Mouse (Mus musculus) embryonic facial prominence, embryonic 10.5 days (tissue): ENCODE data around the gene Sec1. TPM values are rescaled to one million over a fixed set of nuclear protein-coding genes. Genes with fewer than 3 reads are reported as not detected.

Experiments used
- DNase-seq: peaks from one replicate; pipeline ENCODE4 v3.0.0-alpha.2; 2017; ENCODE audit warnings: low spot score
- H3K27ac ChIP-seq: fragments of 300-500 bp; sonication (generic); replicated peaks from 2 replicates; pipeline ENCODE4 v1.5.1; 2016; ENCODE audit warnings: mild to moderate bottlenecking
- H3K27me3 ChIP-seq: fragments of 300-500 bp; sonication (generic); replicated peaks from 2 replicates; pipeline ENCODE4 v1.6.1; 2016; ENCODE audit warnings: low read depth, mild to moderate bottlenecking; ENCODE audit not compliant: poor library complexity, severe bottlenecking
- H3K36me3 ChIP-seq: fragments of 300-500 bp; sonication (generic); replicated peaks from 2 replicates; pipeline ENCODE4 v1.6.1; 2016; ENCODE audit warnings: mild to moderate bottlenecking, moderate library complexity
- H3K4me1 ChIP-seq: fragments of 300-500 bp; sonication (generic); 2 replicates; pipeline ENCODE4 v1.6.1; 2016
- H3K4me3 ChIP-seq: fragments of 300-500 bp; sonication (generic); 2 replicates; pipeline ENCODE4 v1.5.1; 2016; ENCODE audit warnings: mild to moderate bottlenecking, moderate library complexity
- H3K9me3 ChIP-seq: fragments of 300-500 bp; sonication (generic); 2 replicates; pipeline ENCODE4 v1.6.1; 2016; ENCODE audit warnings: mild to moderate bottlenecking
- WGBS: fragments of 180-500 bp; shearing (Covaris S2); methylation state at CpG from one replicate; pipeline ENCODE4 v1.1.7; 2016; 5-methylcytosine and 5-hydroxymethylcytosine counted together
- polyA plus RNA-seq: library from polyadenylated mRNA; unstranded; fragments of >200 nt; fragmentation: Nextera tagmentation; extraction: Ambion mirVana; gene quantifications from 2 replicates; pipeline ENCODE4 v1.2.1, GENCODE M21; 2016

The Sec1 gene
- polyA plus RNA-seq, 1 experiment from 2014 or later, result 0.64 TPM

DNA sequence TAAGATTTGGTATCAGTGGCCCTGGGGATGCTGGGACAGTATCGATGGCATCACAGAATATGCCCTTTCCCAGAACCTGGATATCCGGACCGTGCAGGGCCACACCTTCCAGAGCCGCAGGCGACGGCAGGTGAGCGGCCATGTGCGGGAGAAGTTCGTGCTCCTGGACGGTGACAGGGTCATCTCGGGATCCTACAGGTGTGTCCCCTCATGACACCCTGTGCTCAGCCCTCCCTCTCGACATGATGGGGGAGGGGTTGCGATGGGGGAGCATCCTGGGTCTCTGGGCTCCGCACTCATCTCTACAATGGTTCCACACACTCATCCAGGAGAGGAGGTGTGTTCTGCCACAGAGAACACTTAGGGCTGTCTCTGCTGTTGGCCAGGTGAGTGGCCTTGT is 29.6 kb upstream of the Sec1 start:
- 92% methylated on average over 14 of the region's 14 CpGs for WGBS
- no peak for DNase-seq

DNA sequence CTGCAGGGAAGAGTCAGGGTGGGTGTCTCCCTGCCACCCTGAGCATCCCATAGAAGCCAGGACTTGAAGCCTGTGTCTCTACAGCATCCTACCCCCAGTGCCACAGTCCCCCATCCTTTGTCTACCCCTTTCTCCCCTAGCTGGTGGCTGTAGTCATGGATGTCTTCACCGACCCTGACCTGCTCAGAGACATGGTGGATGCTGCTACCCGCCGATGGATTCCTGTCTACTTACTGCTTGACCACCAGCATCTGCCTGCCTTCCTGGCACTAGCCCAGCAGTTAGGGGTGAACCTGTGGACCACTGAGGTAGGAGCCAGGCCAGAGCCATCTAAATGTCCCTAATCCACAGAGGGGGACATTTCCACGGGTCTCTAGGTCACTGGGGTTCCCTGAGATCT is 29.1 kb upstream of the Sec1 start:
- 91% methylated on average over 4 of the region's 4 CpGs for WGBS
- Histone ChIP-seq H3K4me1 (peaks cover 25% of the 10 kb centered on the region), H3K4me3 (no peak overlapping the region), H3K36me3 (peaks cover 97% of the 10 kb centered on the region), H3K27ac (no peak overlapping the region), H3K27me3 (no peaks in the 10 kb centered on the region), H3K9me3 (no peaks in the 10 kb centered on the region)
- no peak for DNase-seq

More for the DNA sequence above, 29.6 kb upstream of the Sec1 start:
- Histone ChIP-seq H3K9me3 (no peaks in the 10 kb centered on the region), H3K27me3 (no peaks in the 10 kb centered on the region), H3K4me3 (no peak overlapping the region), H3K27ac (no peak overlapping the region), H3K4me1 (peaks cover 24% of the 10 kb centered on the region), H3K36me3 (peaks cover 100% of the 10 kb centered on the region)

DNA sequence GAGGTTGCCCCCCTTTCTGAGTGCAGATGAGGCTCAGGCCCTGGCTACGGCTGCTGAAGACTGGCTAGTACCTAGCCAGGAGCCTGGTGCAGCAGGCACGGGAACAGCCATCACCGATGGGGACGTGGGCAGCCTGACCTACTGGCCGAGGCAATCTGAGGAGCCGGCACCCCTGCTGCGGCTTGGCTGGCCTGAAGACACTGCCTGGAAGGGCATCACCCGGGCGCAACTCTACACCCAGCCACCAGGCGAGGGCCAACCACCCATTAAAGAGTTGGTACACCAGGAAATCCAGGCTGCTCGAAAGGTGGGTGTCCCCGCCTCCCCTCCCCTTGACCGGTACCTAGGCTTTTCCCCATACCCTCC is 28.1 kb upstream of the Sec1 start:
- Histone ChIP-seq H3K27me3 (no peaks in the 10 kb centered on the region), H3K4me3 (0 out of 2 replicates have a peak overlapping the region, but pooled peaks have one; percentile 14), H3K36me3 (peaks cover 87% of the 10 kb centered on the region), H3K9me3 (no peaks in the 10 kb centered on the region), H3K27ac (peak overlapping the region; percentile 30; the same call in 1 of the 2 replicates), H3K4me1 (peaks cover 25% of the 10 kb centered on the region)
- no peak for DNase-seq
- WGBS, result 86% methylated on average over 13 of the region's 13 CpGs

DNA sequence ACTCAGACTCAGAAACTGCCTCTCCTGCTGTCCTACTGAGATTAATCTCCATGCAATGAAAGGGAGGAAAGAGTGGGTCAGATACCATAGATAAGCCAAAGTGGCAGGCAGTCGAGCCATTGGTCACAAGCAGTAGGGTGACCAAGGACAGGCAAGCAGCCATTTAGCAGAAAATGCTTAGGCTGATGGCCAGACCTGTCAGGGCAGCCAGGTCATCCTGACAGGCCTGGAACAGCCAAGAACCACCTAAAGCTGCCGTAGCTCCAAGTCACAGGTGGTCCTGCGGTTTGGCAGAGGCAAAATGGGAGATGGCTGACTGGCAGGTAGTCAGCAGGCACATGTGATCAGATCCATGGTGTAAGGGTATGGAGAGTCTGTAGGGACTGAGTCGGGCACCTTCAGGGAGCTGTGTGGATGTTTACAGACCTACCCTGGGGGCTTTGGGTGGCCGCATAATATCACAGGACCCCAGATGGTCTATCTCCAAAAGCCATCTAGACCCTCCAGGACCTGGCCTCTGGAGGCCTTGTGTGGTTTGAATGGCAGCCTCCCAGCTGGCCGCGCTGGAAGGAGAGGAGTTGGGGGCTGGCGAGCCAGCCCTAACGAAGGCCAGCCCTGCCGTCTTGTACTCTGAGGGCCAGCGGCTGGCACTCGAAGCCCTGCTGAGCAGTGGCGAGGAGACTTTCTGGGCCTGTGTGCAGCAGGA is 27.6 kb upstream of the Sec1 start:
- peak overlapping the region; percentile 30 for H3K27ac ChIP-seq
- DNase-seq, result no peak
- H3K27me3 ChIP-seq, result no peaks in the 10 kb centered on the region
- no peaks in the 10 kb centered on the region for H3K9me3 ChIP-seq
- WGBS, result 70% methylated on average over 13 of the region's 13 CpGs
- peaks cover 29% of the 10 kb centered on the region for H3K4me1 ChIP-seq
- H3K4me3 ChIP-seq, result peak overlapping the region; percentile 29; the same call in 1 of the 2 replicates
- H3K36me3 ChIP-seq, result peaks cover 82% of the 10 kb centered on the region

DNA sequence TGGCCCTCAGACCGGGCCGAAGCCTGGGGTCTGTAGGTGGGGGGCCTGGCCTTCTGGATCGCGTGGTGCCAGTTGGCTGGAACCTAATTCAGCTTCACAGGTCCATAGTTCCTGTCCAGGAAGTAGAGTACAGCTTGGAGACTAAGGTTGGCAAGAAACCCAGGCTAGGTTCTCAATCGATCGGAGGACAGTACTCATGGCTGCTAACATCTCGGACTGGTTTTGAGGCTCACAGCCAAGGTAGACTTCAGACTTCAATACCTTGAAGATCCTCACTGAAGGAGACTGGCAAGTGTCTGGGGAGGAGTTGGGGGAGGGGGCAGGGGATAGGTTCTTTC is 27.0 kb upstream of the Sec1 start:
- WGBS, result 84% methylated on average over 7 of the region's 7 CpGs
- Histone ChIP-seq H3K9me3 (no peaks in the 10 kb centered on the region), H3K27ac (no peak overlapping the region), H3K4me1 (peaks cover 35% of the 10 kb centered on the region), H3K27me3 (no peaks in the 10 kb centered on the region), H3K4me3 (peak overlapping the region; percentile 29; the same call in 1 of the 2 replicates), H3K36me3 (peaks cover 76% of the 10 kb centered on the region)
- DNase-seq, result no peak

DNA sequence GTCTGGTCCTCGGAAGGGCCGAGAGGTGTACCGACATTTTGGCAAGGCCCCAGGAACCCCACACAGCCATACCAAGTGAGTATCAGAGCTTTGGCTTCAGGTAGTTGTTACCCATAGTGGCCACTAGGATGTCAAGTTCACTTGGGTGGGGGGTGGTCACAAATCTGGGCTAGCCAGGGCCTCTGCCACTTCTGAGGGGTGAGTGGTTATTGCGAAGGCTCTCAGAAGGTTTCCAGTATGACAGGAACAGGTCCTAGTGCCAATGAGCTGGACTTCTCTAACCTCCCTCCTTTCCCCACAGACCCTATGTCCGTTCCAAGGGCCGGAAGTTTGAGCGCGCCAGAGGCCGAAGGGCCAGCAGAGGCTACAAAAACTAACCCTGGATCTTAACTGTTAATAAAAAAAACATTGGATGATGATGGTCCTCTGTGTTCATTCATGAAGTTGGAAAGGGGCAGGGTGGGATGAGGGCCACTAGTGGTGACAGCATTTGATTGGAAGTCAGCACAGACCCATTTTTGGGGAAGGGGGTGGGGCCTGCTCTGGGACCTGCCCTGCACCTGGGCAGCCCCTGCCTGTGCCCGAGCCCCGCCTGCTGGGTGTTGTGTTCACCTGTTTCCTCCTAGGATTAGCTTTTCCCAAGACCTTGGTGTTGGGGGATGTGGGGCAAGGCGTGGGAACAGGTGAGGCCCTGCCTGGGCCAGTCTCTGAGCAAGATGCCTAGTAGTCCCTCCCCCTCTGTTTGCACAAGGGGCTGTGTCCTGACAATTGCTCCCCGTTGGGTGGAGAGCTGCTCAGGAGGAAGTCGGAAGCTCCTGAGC is 26.4 kb upstream of the Sec1 start, which contains the start of gene Fam83e:
Gene Fam83e (plus strand): TSS at position 800 of the 821 bp plus-strand sequence.
- Histone ChIP-seq H3K27me3 (no peaks in the 10 kb centered on the region), H3K36me3 (peaks cover 70% of the 10 kb centered on the region), H3K27ac (peak within 1 kb of the TSS; percentile 30; the same call in 1 of the 2 replicates), H3K4me3 (peak within 1 kb of the TSS; percentile 70), H3K4me1 (peaks cover 41% of the 10 kb centered on the region), H3K9me3 (no peaks in the 10 kb centered on the region)
- DNase-seq, result no peak
- WGBS, result 88% methylated on average over 14 of the region's 14 CpGs

DNA sequence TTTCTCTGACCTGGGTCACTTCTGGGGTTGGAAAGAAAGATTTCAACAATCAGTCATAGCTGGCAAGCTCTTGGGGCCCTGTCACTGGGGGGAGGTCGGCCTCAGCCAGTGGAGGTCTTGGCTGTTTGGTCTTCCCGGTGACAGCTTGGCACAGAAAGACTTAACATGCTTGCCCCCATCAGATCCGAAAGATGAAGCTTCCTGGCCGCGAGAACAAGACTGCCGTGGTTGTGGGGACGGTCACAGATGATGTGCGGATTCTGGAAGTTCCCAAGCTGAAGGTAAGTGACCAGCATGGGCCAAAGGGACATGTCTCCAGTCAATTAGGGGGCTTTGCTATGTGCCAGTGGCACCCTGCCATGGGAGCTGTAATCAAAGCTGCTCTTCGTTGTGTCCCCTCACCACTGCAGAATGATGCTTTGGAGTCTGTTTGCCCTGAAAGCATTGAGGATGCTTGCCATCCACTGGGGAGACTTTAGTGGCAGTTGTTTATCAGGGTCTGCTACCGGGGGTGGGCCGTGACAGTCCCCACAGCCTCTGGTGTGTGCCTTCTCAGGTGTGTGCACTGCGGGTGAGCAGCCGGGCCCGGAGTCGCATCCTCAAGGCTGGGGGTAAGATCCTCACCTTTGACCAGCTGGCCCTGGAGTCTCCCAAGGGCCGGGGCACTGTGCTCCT is 25.7 kb upstream of the Sec1 start:
- 94% methylated on average over 16 of the region's 16 CpGs for WGBS

DNA sequence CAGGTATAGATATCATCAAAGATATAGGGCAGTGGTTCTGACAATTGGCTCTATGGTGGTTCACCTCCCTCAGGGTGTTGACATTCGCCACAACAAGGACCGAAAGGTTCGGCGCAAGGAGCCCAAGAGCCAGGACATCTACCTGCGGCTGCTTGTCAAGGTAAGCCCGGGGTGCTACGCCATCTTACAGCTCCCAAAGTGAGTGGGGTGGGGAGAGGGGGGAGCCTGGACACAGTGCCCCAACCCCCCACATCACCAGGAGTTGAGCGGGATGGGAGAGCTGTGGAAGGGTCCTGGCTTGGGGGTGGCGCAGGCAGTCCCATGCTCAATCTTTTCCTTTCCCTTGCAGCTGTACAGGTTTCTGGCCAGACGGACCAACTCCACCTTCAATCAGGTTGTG is 25.0 kb upstream of the Sec1 start:
- Histone ChIP-seq H3K4me1 (peaks cover 55% of the 10 kb centered on the region), H3K4me3 (peak overlapping the region; percentile 70), H3K27ac (peak overlapping the region; percentile 93), H3K36me3 (peaks cover 58% of the 10 kb centered on the region), H3K27me3 (no peaks in the 10 kb centered on the region), H3K9me3 (no peaks in the 10 kb centered on the region)
- WGBS, result 79% methylated on average over 10 of the region's 10 CpGs
- no peak for DNase-seq

More for the DNA sequence above, 25.7 kb upstream of the Sec1 start:
- no peak overlapping the region for H3K27ac ChIP-seq
- H3K4me3 ChIP-seq, result peak overlapping the region; percentile 70
- H3K27me3 ChIP-seq, result no peaks in the 10 kb centered on the region
- H3K36me3 ChIP-seq, result peaks cover 63% of the 10 kb centered on the region
- DNase-seq, result no peak
- peaks cover 48% of the 10 kb centered on the region for H3K4me1 ChIP-seq
- no peaks in the 10 kb centered on the region for H3K9me3 ChIP-seq

DNA sequence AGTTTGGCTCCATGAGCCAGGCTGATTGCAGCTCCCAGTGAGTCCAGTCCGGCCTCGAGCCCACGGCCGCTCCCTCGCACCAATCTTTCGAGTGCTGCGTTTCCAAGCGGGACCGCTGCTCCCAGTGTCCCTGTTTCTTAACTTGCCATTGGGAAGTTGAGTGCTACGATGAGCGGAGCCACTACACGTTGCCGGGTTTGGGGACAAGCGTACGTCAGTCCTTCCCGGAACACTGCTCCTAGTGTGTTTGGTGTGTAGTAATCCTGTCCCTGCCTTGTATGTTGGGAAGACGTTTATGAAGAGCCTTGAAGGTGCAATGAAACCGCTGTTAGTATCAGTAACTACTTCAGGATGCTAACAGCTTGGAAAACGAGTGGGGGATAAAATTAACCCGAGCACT is 24.1 kb upstream of the Sec1 start:
- Histone ChIP-seq H3K36me3 (peaks cover 58% of the 10 kb centered on the region), H3K27ac (peak overlapping the region; percentile 93), H3K27me3 (no peaks in the 10 kb centered on the region), H3K4me3 (peak overlapping the region; percentile 70), H3K4me1 (peaks cover 64% of the 10 kb centered on the region), H3K9me3 (no peaks in the 10 kb centered on the region)
- DNase-seq, result no peak
- under 1% methylated on average over 20 of the region's 20 CpGs for WGBS

DNA sequence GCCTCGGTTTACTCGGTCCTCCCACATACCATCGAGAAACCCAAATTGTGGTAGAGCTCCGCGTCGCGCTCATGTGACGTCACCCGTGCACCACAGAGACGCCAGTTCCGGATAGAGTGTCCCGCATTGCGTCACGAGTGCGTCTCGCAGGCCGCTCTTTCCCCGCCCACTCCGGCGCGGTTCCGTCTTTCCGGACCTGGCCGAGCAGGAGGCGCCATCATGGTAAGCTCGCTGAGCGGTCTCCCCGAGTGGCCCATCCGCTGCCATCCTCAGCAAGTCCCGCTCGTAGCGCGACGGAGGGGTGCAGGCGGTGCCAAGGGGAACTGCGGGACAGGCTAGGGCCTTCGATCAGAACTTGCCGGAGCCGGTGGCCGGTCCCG is 23.7 kb upstream of the Sec1 start, which contains the start of gene Sphk2:
Gene Sphk2 (minus strand): TSS at position 85 of the 380 bp plus-strand sequence.
- H3K4me1 ChIP-seq, result peaks cover 64% of the 10 kb centered on the region
- H3K4me3 ChIP-seq, result peak within 1 kb of the TSS; percentile 70
- WGBS, result under 1% methylated on average over 41 of the region's 41 CpGs
- peak within 1 kb of the TSS; percentile 93 for H3K27ac ChIP-seq
- no peaks in the 10 kb centered on the region for H3K27me3 ChIP-seq
- H3K36me3 ChIP-seq, result peaks cover 58% of the 10 kb centered on the region
- peak; percentile 98 for DNase-seq
- no peaks in the 10 kb centered on the region for H3K9me3 ChIP-seq

DNA sequence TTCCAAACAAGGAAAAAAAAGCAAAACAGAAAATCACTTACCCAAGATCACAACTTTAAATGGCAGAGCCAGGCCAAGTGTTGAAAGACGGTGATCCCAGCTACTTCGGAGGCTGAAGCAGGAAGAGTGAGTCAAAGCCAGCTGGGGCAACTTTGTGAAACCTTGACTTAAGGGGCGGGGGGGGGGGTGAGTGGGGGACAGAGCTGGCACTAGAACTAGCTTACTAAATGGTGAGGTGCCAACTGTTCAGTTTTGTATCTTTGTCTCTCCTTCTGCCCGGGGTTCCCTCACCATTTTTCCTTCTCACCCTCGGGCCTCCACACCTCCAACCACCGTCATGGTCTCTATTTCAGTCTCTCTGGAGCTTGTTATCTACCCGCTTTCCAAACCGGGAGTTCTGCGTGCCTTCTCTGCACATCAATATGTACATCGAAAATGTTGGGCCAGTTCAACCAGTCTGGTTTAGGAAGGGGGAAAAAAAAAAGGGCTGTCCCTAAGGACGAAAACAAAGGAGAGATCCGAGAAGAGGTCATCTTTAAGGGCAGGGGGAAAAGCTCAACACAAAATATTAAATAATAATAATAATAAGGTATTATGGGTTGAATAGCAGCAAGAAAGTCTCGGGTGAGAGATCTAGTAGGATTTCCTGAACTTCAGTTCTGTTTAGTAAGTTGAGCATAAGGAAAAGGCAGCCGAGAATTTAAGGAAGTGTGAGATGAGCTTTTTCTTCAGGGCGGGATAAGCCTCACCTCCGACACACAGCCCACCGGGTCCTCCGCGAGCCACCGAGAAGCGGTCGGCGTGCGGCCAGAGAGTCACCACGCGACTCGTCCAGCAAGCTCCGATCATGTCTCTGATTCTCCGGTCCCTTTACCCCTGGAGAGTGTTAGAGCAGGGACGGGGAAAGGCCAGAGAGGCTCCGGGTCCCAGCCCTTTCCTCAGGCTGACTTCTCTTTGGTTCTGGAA is 23.0 kb upstream of the Sec1 start:
- no peaks in the 10 kb centered on the region for H3K27me3 ChIP-seq
- WGBS, result 11% methylated on average over 31 of the region's 31 CpGs
- peak overlapping the region; percentile 93 for H3K27ac ChIP-seq
- no peak for DNase-seq
- peaks cover 64% of the 10 kb centered on the region for H3K4me1 ChIP-seq
- H3K4me3 ChIP-seq, result peak overlapping the region; percentile 70
- peaks cover 58% of the 10 kb centered on the region for H3K36me3 ChIP-seq
- H3K9me3 ChIP-seq, result no peaks in the 10 kb centered on the region
